Mouse (Mus musculus): Measurements from ENCODE around the gene Rpl3. TPM values are rescaled to one million over a fixed set of nuclear protein-coding genes. Genes with fewer than 3 reads are reported as not detected.

Rpl3 gene
- polyA plus RNA-seq, 1 experiment from 2014 or later = 1,003 TPM

DNA sequence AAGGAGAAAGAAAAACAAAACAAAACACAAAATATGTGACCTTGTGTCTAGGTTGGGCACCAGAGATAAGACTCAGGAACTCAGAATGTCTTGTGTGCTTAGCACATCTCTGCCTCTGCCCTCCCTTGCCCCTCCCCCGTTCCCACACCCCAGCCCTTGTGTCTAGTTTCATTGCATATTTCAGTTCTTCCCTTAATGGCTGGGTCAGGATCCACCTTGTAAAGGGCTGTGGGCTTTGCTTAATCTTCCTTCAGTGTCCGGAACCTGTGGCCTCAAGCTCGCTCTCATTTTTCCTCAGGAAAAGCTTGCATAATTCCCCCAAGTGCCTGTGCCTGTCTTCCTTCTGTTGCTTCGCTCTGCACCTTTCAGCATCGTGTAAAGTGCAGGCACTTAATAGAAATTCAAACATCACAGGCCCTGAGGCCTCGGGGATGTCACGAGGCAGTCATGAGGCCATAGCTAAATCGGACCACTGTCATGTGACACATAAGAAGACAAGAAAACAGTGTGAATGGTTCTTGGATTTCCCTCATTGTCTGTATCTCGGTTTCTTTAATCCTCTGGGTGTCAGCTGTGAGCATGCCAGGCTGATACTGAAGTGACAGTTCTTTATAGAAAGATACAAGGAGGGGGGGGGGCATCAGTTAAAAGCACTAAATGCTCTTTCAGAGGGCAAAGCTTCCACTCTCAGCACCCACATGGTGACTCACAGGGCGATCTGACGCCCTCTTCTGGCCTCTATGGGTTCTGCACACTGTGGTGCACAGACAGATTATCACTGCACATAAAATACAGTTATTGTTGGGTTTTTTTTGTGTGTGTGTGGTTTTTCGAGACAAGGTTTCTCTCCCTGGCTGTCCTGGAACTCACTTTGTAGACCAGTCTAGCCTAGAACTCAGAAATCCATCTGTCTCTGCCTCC, 14.1 kb upstream of the Rpl3 start:
- WGBS = 80% methylated on average over 12 of the region's 12 CpGs
- Histone ChIP-seq H3K4me1 (ENCODE audit: control insufficient read depth, insufficient read depth, low read length) (no peaks in the 10 kb centered on the region), H3K27ac (ENCODE audit: low read depth, low read length) (no peak overlapping the region), H3K4me3 (ENCODE audit: low read depth, low read length) (no peak overlapping the region), H3K27me3 (ENCODE audit: control insufficient read depth, insufficient read depth, low read length) (no peaks in the 10 kb centered on the region), H3K9ac (ENCODE audit: low read length) (no peak overlapping the region), H3K9me3 (ENCODE audit: control insufficient read depth, low read length) (no peaks in the 10 kb centered on the region), H3K4me2 (ENCODE audit: low read depth) (no peak overlapping the region), H3K36me3 (ENCODE audit: control insufficient read depth, insufficient read depth, low read length) (no peaks in the 10 kb centered on the region)
- ATAC-seq (ENCODE audit: insufficient read depth, low FRiP score, low TSS enrichment) = no peak
- DNase-seq (ENCODE audit: low spot score) = no peak

DNA sequence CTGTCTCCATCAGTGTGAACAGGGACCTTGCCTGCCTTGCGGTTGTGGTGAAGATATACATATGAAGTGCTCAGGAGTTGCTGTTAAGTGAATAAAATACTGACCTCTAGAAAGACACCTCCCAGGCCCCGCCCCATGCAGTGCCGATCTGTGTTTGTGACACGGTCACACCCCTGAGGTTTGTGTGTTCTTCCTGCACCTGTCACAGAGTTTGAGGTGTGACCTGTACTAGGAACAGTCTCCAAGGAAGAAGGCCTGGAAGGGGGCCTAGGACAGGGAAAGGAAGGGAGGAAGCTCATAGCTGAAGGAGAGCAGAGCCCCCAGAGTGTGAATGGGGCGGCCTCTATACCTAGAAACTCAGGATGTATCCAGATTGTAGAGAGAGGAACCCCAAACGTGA, 10.8 kb upstream of the Rpl3 start:
- no peak overlapping the region for H3K4me2 ChIP-seq (ENCODE audit: low read depth)
- 90% methylated on average over 6 of the region's 6 CpGs for WGBS
- no peak for DNase-seq (ENCODE audit: low spot score)

DNA sequence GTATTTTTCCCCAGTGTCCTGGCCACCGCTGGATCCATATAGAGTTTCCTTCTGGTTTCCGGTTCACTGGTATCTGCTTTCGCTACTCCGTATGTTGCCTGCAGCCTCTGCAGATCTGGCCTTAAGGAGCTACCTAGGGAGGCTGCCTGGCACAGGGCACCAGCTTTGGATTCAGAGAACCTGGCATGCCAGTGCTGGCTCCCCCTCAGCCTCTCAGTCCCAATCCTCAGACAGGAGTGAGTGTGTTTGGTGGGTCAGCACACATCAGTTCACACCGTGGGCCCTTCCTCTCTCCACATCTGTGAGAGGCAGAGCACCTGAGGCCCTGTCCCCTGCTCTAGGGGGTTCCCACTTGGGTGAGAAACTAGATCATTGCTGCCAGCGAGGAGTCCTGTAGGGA, 9.8 kb upstream of the Rpl3 start:
- Histone ChIP-seq H3K27ac (ENCODE audit: low read depth, low read length) (no peak overlapping the region), H3K36me3 (ENCODE audit: control insufficient read depth, insufficient read depth, low read length) (no peaks in the 10 kb centered on the region), H3K9ac (ENCODE audit: low read length) (no peak overlapping the region), H3K4me3 (ENCODE audit: low read depth, low read length) (no peak overlapping the region), H3K4me2 (ENCODE audit: low read depth) (no peak overlapping the region), H3K4me1 (ENCODE audit: control insufficient read depth, insufficient read depth, low read length) (0 out of 2 replicates have a peak, but pooled peaks cover 3% of the 10 kb centered on the region), H3K27me3 (ENCODE audit: control insufficient read depth, insufficient read depth, low read length) (no peaks in the 10 kb centered on the region; the same call in 1 of the 2 replicates), H3K9me3 (ENCODE audit: control insufficient read depth, low read length) (no peaks in the 10 kb centered on the region)
- 76% methylated on average over 6 of the region's 6 CpGs for WGBS
- no peak for DNase-seq (ENCODE audit: low spot score)
- no peak for ATAC-seq (ENCODE audit: insufficient read depth, low FRiP score, low TSS enrichment)

More for the DNA sequence above, 10.8 kb upstream of the Rpl3 start:
- H3K27ac ChIP-seq (ENCODE audit: low read depth, low read length) = no peak overlapping the region
- H3K27me3 ChIP-seq (ENCODE audit: control insufficient read depth, insufficient read depth, low read length) = no peaks in the 10 kb centered on the region; the same call in 1 of the 2 replicates
- H3K4me1 ChIP-seq (ENCODE audit: control insufficient read depth, insufficient read depth, low read length) = 0 out of 2 replicates have a peak, but pooled peaks cover under 1% of the 10 kb centered on the region
- no peak overlapping the region for H3K9ac ChIP-seq (ENCODE audit: low read length)
- H3K9me3 ChIP-seq (ENCODE audit: control insufficient read depth, low read length) = no peaks in the 10 kb centered on the region
- no peaks in the 10 kb centered on the region for H3K36me3 ChIP-seq (ENCODE audit: control insufficient read depth, insufficient read depth, low read length)
- no peak for ATAC-seq (ENCODE audit: insufficient read depth, low FRiP score, low TSS enrichment)
- H3K4me3 ChIP-seq (ENCODE audit: low read depth, low read length) = no peak overlapping the region

DNA sequence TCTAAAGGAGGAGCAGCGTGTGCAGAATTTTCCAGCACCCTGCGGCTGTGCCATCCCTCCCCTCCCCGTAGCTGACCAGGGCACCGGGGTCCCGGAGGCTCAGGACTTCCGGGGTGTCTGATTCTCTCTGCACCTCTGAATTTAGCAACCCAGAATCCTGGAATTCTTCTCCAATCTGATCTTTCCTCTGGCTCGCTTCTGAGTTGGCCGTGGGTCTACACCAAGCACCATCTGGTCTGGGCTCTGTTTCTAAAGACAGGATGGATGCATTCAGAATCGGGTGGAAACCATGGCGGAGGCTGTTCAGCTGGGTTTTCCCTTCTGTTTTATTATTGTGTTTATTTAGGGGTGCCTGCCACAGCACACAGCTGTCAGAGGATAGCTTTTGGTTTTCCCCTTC, 9.2 kb upstream of the Rpl3 start:
- no peak overlapping the region for H3K4me2 ChIP-seq (ENCODE audit: low read depth)
- no peaks in the 10 kb centered on the region; the same call in 1 of the 2 replicates for H3K27me3 ChIP-seq (ENCODE audit: control insufficient read depth, insufficient read depth, low read length)
- WGBS = 88% methylated on average over 10 of the region's 10 CpGs
- H3K4me3 ChIP-seq (ENCODE audit: low read depth, low read length) = no peak overlapping the region
- no peaks in the 10 kb centered on the region for H3K9me3 ChIP-seq (ENCODE audit: control insufficient read depth, low read length)
- DNase-seq (ENCODE audit: low spot score) (no peak), ATAC-seq (ENCODE audit: insufficient read depth, low FRiP score, low TSS enrichment) (no peak)
- no peak overlapping the region for H3K27ac ChIP-seq (ENCODE audit: low read depth, low read length)
- H3K36me3 ChIP-seq (ENCODE audit: control insufficient read depth, insufficient read depth, low read length) = no peaks in the 10 kb centered on the region
- H3K9ac ChIP-seq (ENCODE audit: low read length) = no peak overlapping the region
- 0 out of 2 replicates have a peak, but pooled peaks cover 3% of the 10 kb centered on the region for H3K4me1 ChIP-seq (ENCODE audit: control insufficient read depth, insufficient read depth, low read length)

DNA sequence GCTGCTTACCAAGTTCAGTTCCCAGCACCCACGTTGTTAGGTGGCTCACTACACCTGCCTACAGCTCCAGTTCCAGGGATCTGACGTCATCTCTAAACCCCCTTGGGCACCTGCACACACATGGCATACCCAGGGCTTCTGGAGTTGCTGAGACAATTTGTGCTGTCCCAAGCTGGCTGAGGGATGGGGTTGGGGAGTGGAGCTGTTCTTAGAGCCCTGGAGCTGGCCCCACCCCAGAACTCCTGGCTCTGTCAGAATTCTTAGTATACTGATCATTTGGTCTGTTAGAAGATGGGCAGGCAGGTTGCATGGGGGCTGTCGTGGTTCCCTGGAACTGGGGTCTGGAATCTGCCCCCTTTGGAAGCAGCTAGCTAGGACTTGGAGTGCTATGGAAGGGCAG, 8.5 kb upstream of the Rpl3 start:
- 0 out of 2 replicates have a peak, but pooled peaks cover 3% of the 10 kb centered on the region for H3K4me1 ChIP-seq (ENCODE audit: control insufficient read depth, insufficient read depth, low read length)
- H3K36me3 ChIP-seq (ENCODE audit: control insufficient read depth, insufficient read depth, low read length) = no peaks in the 10 kb centered on the region
- H3K27me3 ChIP-seq (ENCODE audit: control insufficient read depth, insufficient read depth, low read length) = no peaks in the 10 kb centered on the region; the same call in 1 of the 2 replicates
- no peaks in the 10 kb centered on the region for H3K9me3 ChIP-seq (ENCODE audit: control insufficient read depth, low read length)
- H3K9ac ChIP-seq (ENCODE audit: low read length) = no peak overlapping the region
- ATAC-seq (ENCODE audit: insufficient read depth, low FRiP score, low TSS enrichment) = no peak
- H3K4me2 ChIP-seq (ENCODE audit: low read depth) = no peak overlapping the region
- 72% methylated on average over 3 of the region's 3 CpGs for WGBS
- no peak overlapping the region for H3K27ac ChIP-seq (ENCODE audit: low read depth, low read length)
- no peak overlapping the region for H3K4me3 ChIP-seq (ENCODE audit: low read depth, low read length)
- DNase-seq (ENCODE audit: low spot score) = no peak

DNA sequence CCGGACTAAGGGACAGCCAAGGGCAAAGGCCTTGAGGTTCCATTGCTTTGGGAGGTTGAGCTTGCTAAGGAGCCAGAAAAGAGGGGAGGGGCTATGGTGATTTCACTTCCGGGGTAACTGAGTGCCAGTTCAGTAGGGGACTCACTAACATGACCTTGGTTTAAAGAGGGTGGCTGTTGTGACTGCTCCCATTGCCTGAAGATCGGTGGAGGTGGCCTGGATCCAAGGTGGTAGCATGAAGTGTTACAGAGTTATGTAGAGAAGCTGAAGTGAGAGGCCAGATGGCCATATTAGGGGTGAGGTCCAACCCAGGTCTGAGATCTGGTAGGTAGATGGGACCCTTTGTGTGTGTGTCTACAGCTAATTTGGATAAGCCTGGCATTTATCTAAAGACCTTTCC, 7.8 kb upstream of the Rpl3 start:
- Histone ChIP-seq H3K27ac (ENCODE audit: low read depth, low read length) (no peak overlapping the region), H3K4me3 (ENCODE audit: low read depth, low read length) (no peak overlapping the region), H3K9me3 (ENCODE audit: control insufficient read depth, low read length) (no peaks in the 10 kb centered on the region), H3K36me3 (ENCODE audit: control insufficient read depth, insufficient read depth, low read length) (no peaks in the 10 kb centered on the region), H3K9ac (ENCODE audit: low read length) (no peak overlapping the region), H3K27me3 (ENCODE audit: control insufficient read depth, insufficient read depth, low read length) (no peaks in the 10 kb centered on the region; the same call in 1 of the 2 replicates), H3K4me1 (ENCODE audit: control insufficient read depth, insufficient read depth, low read length) (0 out of 2 replicates have a peak, but pooled peaks cover 3% of the 10 kb centered on the region), H3K4me2 (ENCODE audit: low read depth) (no peak overlapping the region)
- ATAC-seq (ENCODE audit: insufficient read depth, low FRiP score, low TSS enrichment) (no peak), DNase-seq (ENCODE audit: low spot score) (no peak)
- WGBS = 84% methylated on average over 3 of the region's 3 CpGs

DNA sequence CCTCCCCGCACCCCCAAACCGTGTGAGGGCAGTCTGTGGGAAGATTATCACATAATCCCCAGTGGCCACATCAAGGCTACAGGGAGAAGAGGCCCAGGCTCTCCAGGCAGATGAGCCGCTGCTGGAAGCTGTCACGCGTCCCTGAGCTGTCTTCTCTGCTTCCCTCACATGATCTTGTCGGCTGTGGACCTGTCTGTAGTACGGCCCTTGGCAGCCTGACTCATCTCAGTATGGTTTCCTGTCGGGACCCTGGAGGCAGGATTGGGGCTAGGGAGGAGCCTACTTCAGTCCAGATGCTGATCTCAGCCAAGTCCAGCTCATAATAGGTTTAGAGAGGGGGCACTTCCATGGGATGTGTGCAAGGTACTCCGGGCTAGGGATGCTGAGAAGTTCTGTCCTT, 7.1 kb upstream of the Rpl3 start:
- Histone ChIP-seq H3K9me3 (ENCODE audit: control insufficient read depth, low read length) (no peaks in the 10 kb centered on the region), H3K4me1 (ENCODE audit: control insufficient read depth, insufficient read depth, low read length) (0 out of 2 replicates have a peak, but pooled peaks cover 3% of the 10 kb centered on the region), H3K27ac (ENCODE audit: low read depth, low read length) (no peak overlapping the region), H3K4me2 (ENCODE audit: low read depth) (no peak overlapping the region), H3K36me3 (ENCODE audit: control insufficient read depth, insufficient read depth, low read length) (no peaks in the 10 kb centered on the region), H3K27me3 (ENCODE audit: control insufficient read depth, insufficient read depth, low read length) (no peaks in the 10 kb centered on the region; the same call in 1 of the 2 replicates), H3K4me3 (ENCODE audit: low read depth, low read length) (no peak overlapping the region), H3K9ac (ENCODE audit: low read length) (no peak overlapping the region)
- DNase-seq (ENCODE audit: low spot score) = no peak
- WGBS = 55% methylated on average over 9 of the region's 9 CpGs
- no peak for ATAC-seq (ENCODE audit: insufficient read depth, low FRiP score, low TSS enrichment)

DNA sequence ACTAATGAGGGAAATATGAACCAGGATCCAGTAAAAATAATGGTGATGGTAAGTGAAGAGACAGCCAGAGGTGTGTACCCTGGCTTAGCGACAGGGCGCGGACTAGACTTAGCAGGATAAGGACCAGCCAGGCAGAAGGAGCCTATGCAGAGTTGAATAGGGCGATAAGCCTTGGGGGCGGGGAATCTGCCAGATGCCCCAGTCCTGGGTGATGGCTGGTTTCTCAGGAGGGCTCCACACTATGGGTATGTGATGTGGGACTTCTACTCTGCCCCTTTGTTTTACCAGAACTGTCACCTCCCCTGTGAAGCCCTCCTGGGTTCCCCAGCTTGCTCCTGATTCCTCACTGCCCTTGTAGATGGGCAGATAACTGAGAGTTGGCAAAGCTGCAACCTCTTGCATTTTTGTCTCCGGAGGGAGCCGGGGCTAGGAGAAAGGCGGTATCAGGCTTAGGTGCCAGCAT, 6.4 kb upstream of the Rpl3 start:
- Histone ChIP-seq H3K4me2 (ENCODE audit: low read depth) (no peak overlapping the region), H3K4me1 (ENCODE audit: control insufficient read depth, insufficient read depth, low read length) (0 out of 2 replicates have a peak, but pooled peaks cover 3% of the 10 kb centered on the region), H3K9ac (ENCODE audit: low read length) (no peak overlapping the region), H3K9me3 (ENCODE audit: control insufficient read depth, low read length) (no peaks in the 10 kb centered on the region), H3K27me3 (ENCODE audit: control insufficient read depth, insufficient read depth, low read length) (peaks cover under 1% of the 10 kb centered on the region), H3K27ac (ENCODE audit: low read depth, low read length) (no peak overlapping the region), H3K4me3 (ENCODE audit: low read depth, low read length) (no peak overlapping the region), H3K36me3 (ENCODE audit: control insufficient read depth, insufficient read depth, low read length) (no peaks in the 10 kb centered on the region)
- WGBS = 35% methylated on average over 8 of the region's 8 CpGs
- ATAC-seq (ENCODE audit: insufficient read depth, low FRiP score, low TSS enrichment) (no peak), DNase-seq (ENCODE audit: low spot score) (no peak)
